Mouse (Mus musculus): Measurements from ENCODE around the gene Mid2. TPM values are rescaled to one million over a fixed set of nuclear protein-coding genes. Genes with fewer than 3 reads are reported as not detected.

Mid2 gene
- polyA plus RNA-seq, 1 experiment from 2014 or later: 4.1 TPM

- H3K9ac ChIP-seq: no peak overlapping the region
- H3K4me2 ChIP-seq: no peak overlapping the region
- no peaks in the 10 kb centered on the region for H3K4me1 ChIP-seq
- WGBS: 39% methylated on average over 4 of the region's 4 CpGs
- H3K27me3 ChIP-seq (replicated peaks): no peaks in the 10 kb centered on the region
- ATAC-seq (ENCODE audit: insufficient read depth, low FRiP score, low read depth): no peak
- no peak overlapping the region for H3K27ac ChIP-seq
- H3K4me3 ChIP-seq (replicated peaks): no peak overlapping the region
- H3K36me3 ChIP-seq: no peaks in the 10 kb centered on the region
- no peaks in the 10 kb centered on the region for H3K9me3 ChIP-seq
Measured at GRCm38 (mm10) chrX:140722400-140722799, 58.0 kb downstream of the Mid2 start.

DNA sequence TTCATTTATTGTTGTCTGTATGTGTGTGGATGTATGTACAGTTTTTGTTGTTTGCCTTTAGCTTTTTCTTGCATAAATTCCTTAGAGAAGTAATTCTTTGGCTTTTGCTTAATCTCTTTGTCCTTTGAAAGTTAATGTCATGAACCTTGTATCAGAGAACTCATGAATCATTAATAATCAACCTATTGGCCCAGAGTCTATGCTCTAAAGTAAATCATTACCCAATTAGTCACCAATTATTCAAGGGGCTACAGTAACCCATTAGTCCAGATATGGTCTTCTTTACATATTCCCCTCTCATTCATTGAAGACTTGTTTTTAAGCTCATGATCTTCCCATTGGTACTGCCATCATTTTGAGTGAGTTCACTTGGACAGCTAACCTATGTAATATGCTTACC is 74.6 kb downstream of the Mid2 start:
- Histone ChIP-seq H3K4me2 (no peak overlapping the region), H3K27ac (no peak overlapping the region), H3K4me3 (replicated peaks) (no peak overlapping the region), H3K36me3 (no peaks in the 10 kb centered on the region), H3K9ac (no peak overlapping the region), H3K4me1 (no peaks in the 10 kb centered on the region), H3K27me3 (replicated peaks) (no peaks in the 10 kb centered on the region), H3K9me3 (no peaks in the 10 kb centered on the region)
- no peak for ATAC-seq (ENCODE audit: insufficient read depth, low FRiP score, low read depth)

DNA sequence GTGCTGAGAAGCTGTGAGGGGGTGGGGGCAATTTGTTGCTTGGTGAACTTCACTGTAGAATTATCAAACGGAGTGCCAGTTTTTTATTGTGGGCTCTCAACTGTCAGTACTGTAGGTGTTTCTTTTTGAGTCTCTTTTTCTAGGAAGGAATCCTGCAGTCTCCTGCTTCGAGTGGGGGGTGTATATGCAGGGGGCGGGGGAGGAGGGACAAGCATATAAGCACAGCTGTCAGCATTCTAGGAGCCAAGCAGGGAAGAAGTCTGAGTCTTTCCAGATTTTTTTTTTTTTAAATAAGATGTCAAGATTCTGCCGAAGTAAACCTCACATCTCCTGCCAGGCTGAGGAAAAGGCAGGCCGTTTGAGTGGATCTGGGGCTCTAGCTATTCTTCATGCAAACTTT is 78.8 kb downstream of the Mid2 start:
- ATAC-seq (ENCODE audit: insufficient read depth, low FRiP score, low read depth): no peak
- no peaks in the 10 kb centered on the region for H3K4me1 ChIP-seq
- H3K9ac ChIP-seq: no peak overlapping the region
- H3K27me3 ChIP-seq (replicated peaks): no peaks in the 10 kb centered on the region
- WGBS: 50% methylated on average over 5 of the region's 5 CpGs
- no peak overlapping the region for H3K27ac ChIP-seq
- H3K36me3 ChIP-seq: no peaks in the 10 kb centered on the region
- no peak overlapping the region for H3K4me2 ChIP-seq
- H3K9me3 ChIP-seq: no peaks in the 10 kb centered on the region
- no peak overlapping the region for H3K4me3 ChIP-seq (replicated peaks)

DNA sequence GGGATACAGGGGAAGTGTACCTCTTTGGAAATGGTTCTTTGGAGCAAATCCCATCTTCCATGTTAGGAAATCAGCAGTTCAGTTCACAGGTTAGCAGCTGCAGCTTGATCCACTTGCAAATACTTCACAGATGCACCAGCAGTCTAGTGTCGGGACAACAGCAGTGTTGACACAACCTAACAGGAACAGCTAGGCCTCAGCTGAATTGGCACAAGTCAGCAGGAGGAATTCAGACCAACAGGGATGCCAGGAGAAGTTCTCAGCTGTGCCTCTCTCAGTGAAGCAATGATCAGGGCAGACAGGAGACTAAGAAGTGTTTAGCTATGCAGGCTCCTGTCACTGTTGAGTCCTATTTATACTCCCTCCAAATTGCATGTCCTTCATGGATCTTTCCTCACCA is 105.4 kb downstream of the Mid2 start:
- WGBS: 52% methylated on average over 1 of the region's 1 CpGs
- no peak for ATAC-seq (ENCODE audit: insufficient read depth, low FRiP score, low read depth)
- Histone ChIP-seq H3K4me2 (no peak overlapping the region), H3K9ac (no peak overlapping the region), H3K4me1 (no peaks in the 10 kb centered on the region), H3K36me3 (no peaks in the 10 kb centered on the region), H3K4me3 (replicated peaks) (no peak overlapping the region), H3K9me3 (no peaks in the 10 kb centered on the region), H3K27ac (no peak overlapping the region), H3K27me3 (replicated peaks) (no peaks in the 10 kb centered on the region)

- H3K9me3 ChIP-seq: no peaks in the 10 kb centered on the region
- 78% methylated on average over 2 of the region's 2 CpGs for WGBS
- H3K9ac ChIP-seq: no peak overlapping the region
- no peaks in the 10 kb centered on the region for H3K4me1 ChIP-seq
- H3K27me3 ChIP-seq (replicated peaks): no peaks in the 10 kb centered on the region
- no peak overlapping the region for H3K27ac ChIP-seq
- H3K36me3 ChIP-seq: no peaks in the 10 kb centered on the region
- no peak overlapping the region for H3K4me2 ChIP-seq
- ATAC-seq (ENCODE audit: insufficient read depth, low FRiP score, low read depth): peak; percentile 83
- H3K4me3 ChIP-seq (replicated peaks): no peak overlapping the region
Measured at GRCm38 (mm10) chrX:140805340-140805739, 140.9 kb downstream of the Mid2 start.

GRCm38 (mm10) chrX:140813312-140814006 is 149.1 kb downstream of the Mid2 start, which contains the start of gene Tex13b:
Gene Tex13b, minus strand, starts transcription at chrX:140813433.
- H3K36me3 ChIP-seq: no peaks in the 10 kb centered on the region
- no peak within 1 kb of the TSS for H3K27ac ChIP-seq
- H3K9me3 ChIP-seq: no peaks in the 10 kb centered on the region
- ATAC-seq (ENCODE audit: insufficient read depth, low FRiP score, low read depth): no peak
- WGBS: 93% methylated on average over 22 of the region's 22 CpGs
- H3K4me3 ChIP-seq (replicated peaks): no peak within 1 kb of the TSS
- H3K27me3 ChIP-seq (replicated peaks): no peaks in the 10 kb centered on the region
- no peak within 1 kb of the TSS for H3K4me2 ChIP-seq
- no peak within 1 kb of the TSS for H3K9ac ChIP-seq
- no peaks in the 10 kb centered on the region for H3K4me1 ChIP-seq

Other genes starting within 250 kb of the Mid2 start
- 30.8 and 32.3 TPM in 2 replicates for gene Prps1, start 208.0 kb upstream of the Mid2 start, polyA plus RNA-seq (2015; fragmentation: Nextera tagmentation; extraction: Ambion mirVana)
- 77.6 and 79.0 TPM in 2 replicates for gene Tsc22d3, start 63.9 kb upstream of the Mid2 start, polyA plus RNA-seq (2015; fragmentation: Nextera tagmentation; extraction: Ambion mirVana)
- gene Tex13b, start 148.8 kb downstream of the Mid2 start, polyA plus RNA-seq (2015; fragmentation: Nextera tagmentation; extraction: Ambion mirVana): not detected in 2 replicates
- gene Vsig1, start 243.0 kb downstream of the Mid2 start, polyA plus RNA-seq (2015; fragmentation: Nextera tagmentation; extraction: Ambion mirVana): 27.9 and 30.5 TPM in 2 replicates

Measured in stomach, embryonic 15.5 days (tissue).